Mouse (Mus musculus): ENCODE measurements around the gene Olfr78. TPM values are rescaled to one million over a fixed set of nuclear protein-coding genes. Genes with fewer than 3 reads are reported as not detected.

Olfr78 gene
- polyA plus RNA-seq (2017; shearing (Covaris generic)), result not detected

DNA sequence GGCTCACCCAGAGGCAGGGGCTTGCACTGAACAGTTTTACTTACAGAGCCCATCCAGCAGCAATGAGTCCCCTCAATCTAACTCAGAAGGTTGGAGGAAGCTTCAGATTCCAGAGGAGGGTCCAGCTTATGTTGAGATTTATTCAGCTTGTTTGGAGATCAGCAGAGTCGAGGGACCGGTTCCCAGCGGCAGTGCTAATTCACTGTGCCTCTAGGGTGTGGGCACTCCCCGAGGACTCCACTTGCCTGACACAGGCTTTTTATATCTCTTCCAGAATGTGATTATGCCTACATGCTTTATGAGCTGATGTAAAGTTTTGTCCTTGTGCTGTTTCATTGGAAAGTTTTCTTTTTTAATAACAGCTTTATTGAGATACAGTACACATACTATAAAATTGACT is at the start of gene Olfr78, which contains the start of gene Olfr560:
Gene Olfr78 (minus strand): TSS at position 206 of the 400 bp plus-strand sequence.
Gene Olfr560 (minus strand): TSS at position 101 of the 400 bp plus-strand sequence.

GRCm38 (mm10) chr7:102803180-102803579 is 43.9 kb upstream of the Olfr78 start, which contains the start of gene Olfr564:
Gene Olfr564 (plus strand): TSS chr7:102803480.

GRCm38 (mm10) chr7:102770921-102771320 is 11.7 kb upstream of the Olfr78 start, which contains the start of gene Olfr561:
Gene Olfr561 (plus strand): TSS chr7:102771221.

DNA sequence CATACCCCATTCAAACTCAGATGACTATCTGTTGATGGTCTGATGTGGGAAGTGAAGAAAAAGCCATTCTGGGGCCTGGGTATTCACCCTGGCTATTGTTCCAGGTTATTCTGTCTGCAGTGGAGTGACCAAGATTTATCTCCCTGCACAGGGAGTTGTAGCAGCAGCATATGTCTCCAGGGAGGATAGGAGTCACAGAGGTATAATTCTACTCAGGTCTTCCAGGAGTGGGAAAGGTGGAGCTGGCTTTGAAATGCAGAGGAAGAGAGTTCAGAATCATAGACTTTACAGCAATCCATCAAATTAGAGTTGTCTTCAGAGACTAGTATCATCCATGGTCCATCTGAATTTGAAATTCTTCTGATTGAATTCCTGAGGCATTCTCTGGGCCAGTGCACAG is 31.9 kb downstream of the Olfr78 start, which contains the start of gene Olfr559:
Gene Olfr559 (minus strand): TSS at position 101 of the 400 bp plus-strand sequence.

GRCm38 (mm10) chr7:102718970-102719369 is 40.3 kb downstream of the Olfr78 start, which contains the start of gene Olfr33:
Gene Olfr33 (minus strand): TSS chr7:102719070.

DNA sequence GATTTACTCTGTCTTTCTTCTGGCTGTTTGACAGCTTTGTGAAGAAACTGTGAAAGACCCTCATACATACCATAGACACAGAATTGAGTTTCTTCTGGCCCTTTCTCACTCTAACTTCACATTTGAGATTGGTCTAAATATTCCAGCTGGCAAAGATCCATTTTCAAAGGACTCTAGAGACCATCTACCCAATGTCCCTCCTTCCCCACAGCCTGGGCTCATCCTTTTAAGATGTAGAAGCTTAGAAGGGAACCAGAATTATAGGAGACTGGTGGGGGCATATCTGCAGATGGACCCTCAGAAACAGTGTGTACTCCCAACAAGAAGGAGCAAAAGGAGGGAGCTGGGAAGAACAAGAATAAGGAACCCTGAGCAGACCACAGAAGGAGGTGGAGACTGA is 57.4 kb downstream of the Olfr78 start, which contains the start of gene Olfr558:
Gene Olfr558 (plus strand): TSS at position 301 of the 400 bp plus-strand sequence.

DNA sequence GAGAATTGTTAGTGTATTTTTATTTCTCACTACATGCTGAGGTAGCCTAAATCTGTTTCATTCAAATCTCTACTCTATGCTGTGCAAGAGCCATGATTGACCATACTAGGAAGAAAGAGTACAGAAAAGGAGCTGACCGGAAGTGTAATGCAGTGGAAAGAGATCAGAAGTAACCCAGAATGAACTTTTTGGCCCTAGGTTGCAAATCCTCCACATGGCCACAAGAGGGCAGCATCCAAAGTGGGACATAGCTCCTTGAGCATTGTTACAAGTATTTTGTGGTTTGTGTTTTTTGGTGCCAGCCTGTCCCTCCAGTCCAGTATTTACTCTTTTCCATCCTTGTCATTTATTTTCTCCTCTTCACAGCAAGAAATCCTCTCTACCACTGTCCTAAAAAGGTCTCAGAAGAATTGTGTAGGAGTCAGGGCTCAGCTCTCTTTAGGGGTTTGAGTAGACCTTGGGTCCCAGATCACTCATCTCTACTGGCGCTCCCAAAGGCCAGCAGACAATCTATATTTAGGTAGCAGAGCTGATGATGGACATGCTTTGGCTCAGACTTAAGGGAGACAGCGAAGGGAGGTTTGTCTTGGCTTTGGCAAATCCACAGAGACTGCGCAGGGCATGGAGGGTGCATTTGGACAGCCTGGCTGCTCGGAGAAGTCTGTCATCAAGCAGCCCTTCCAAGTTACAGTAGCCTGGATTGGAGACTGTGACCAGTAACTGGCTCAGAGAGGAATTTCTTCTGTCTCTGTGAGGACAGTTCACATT is 63.7 kb downstream of the Olfr78 start, which contains the start of gene Olfr557:
Gene Olfr557 (plus strand): TSS at position 553 of the 768 bp plus-strand sequence.

Other genes with a start within 250 kb of the Olfr78 start
- gene Olfr547, start 224.7 kb downstream of the Olfr78 start, polyA plus RNA-seq (2017; shearing (Covaris generic)), result not detected
- not detected for gene Olfr548-ps1, start 218.6 kb downstream of the Olfr78 start, polyA plus RNA-seq (2017; shearing (Covaris generic))
- not detected for gene Olfr549, start 209.6 kb downstream of the Olfr78 start, polyA plus RNA-seq (2017; shearing (Covaris generic))
- 107 TPM for gene Trim21, start 194.0 kb downstream of the Olfr78 start, polyA plus RNA-seq (2017; shearing (Covaris generic))
- not detected for gene Olfr550, start 188.0 kb downstream of the Olfr78 start, polyA plus RNA-seq (2017; shearing (Covaris generic))
- not detected for gene Olfr551, start 167.6 kb downstream of the Olfr78 start, polyA plus RNA-seq (2017; shearing (Covaris generic))
- gene Olfr552, start 161.7 kb downstream of the Olfr78 start, polyA plus RNA-seq (2017; shearing (Covaris generic)), result not detected
- gene Olfr553, start 141.3 kb downstream of the Olfr78 start, polyA plus RNA-seq (2017; shearing (Covaris generic)), result not detected
- not detected for gene Olfr554, start 121.0 kb downstream of the Olfr78 start, polyA plus RNA-seq (2017; shearing (Covaris generic))
- not detected for gene Olfr555, start 100.6 kb downstream of the Olfr78 start, polyA plus RNA-seq (2017; shearing (Covaris generic))
- 0.10 TPM for gene Olfr556, start 94.6 kb downstream of the Olfr78 start, polyA plus RNA-seq (2017; shearing (Covaris generic))
- gene Trim68, start 72.1 kb downstream of the Olfr78 start, polyA plus RNA-seq (2017; shearing (Covaris generic)), result 14.5 TPM
- not detected for gene Olfr557, start 63.6 kb downstream of the Olfr78 start, polyA plus RNA-seq (2017; shearing (Covaris generic))
- not detected for gene Olfr558, start 57.3 kb downstream of the Olfr78 start, polyA plus RNA-seq (2017; shearing (Covaris generic))
- not detected for gene Olfr33, start 40.4 kb downstream of the Olfr78 start, polyA plus RNA-seq (2017; shearing (Covaris generic))
- not detected for gene Olfr559, start 32.0 kb downstream of the Olfr78 start, polyA plus RNA-seq (2017; shearing (Covaris generic))
- not detected for gene Olfr560, start 105 bp downstream of the Olfr78 start, polyA plus RNA-seq (2017; shearing (Covaris generic))
- gene Olfr561, start 11.8 kb upstream of the Olfr78 start, polyA plus RNA-seq (2017; shearing (Covaris generic)), result not detected
- not detected for gene Olfr564, start 44.0 kb upstream of the Olfr78 start, polyA plus RNA-seq (2017; shearing (Covaris generic))
- gene Olfr566, start 99.3 kb upstream of the Olfr78 start, polyA plus RNA-seq (2017; shearing (Covaris generic)), result not detected
- gene Olfr568, start 117.7 kb upstream of the Olfr78 start, polyA plus RNA-seq (2017; shearing (Covaris generic)), result not detected
- not detected for gene Olfr569, start 131.4 kb upstream of the Olfr78 start, polyA plus RNA-seq (2017; shearing (Covaris generic))
- not detected for gene Olfr570, start 135.1 kb upstream of the Olfr78 start, polyA plus RNA-seq (2017; shearing (Covaris generic))
- not detected for gene Olfr571, start 158.1 kb upstream of the Olfr78 start, polyA plus RNA-seq (2017; shearing (Covaris generic))
- not detected for gene Olfr572, start 164.9 kb upstream of the Olfr78 start, polyA plus RNA-seq (2017; shearing (Covaris generic))
- not detected for gene Olfr573-ps1, start 183.1 kb upstream of the Olfr78 start, polyA plus RNA-seq (2017; shearing (Covaris generic))
- not detected for gene Olfr574, start 189.0 kb upstream of the Olfr78 start, polyA plus RNA-seq (2017; shearing (Covaris generic))
- not detected for gene Olfr575, start 199.3 kb upstream of the Olfr78 start, polyA plus RNA-seq (2017; shearing (Covaris generic))
- not detected for gene Olfr576, start 203.2 kb upstream of the Olfr78 start, polyA plus RNA-seq (2017; shearing (Covaris generic))
- gene Olfr577, start 216.5 kb upstream of the Olfr78 start, polyA plus RNA-seq (2017; shearing (Covaris generic)), result not detected
- gene Olfr578, start 229.9 kb upstream of the Olfr78 start, polyA plus RNA-seq (2017; shearing (Covaris generic)), result not detected